Mouse (Mus musculus) adrenal gland, postnatal 36 days (tissue): ENCODE data around the gene Mta1. TPM values are rescaled to one million over a fixed set of nuclear protein-coding genes. Genes with fewer than 3 reads are reported as not detected.

ENCODE experiments used
- DNase-seq, 2 experiments: peaks; one replicate each; pipeline ENCODE4 v3.0.0; 2021; ENCODE audit warnings: mixed read lengths in 1 of 2
- total RNA-seq, 2 experiments: library from RNA; stranded (reverse); gene quantifications; 2 replicates each; pipeline ENCODE4 v1.2.3; 2021

Gene Mta1
- total RNA-seq, 2 experiments from 2014 or later: 76.8 to 99.8 TPM

DNA sequence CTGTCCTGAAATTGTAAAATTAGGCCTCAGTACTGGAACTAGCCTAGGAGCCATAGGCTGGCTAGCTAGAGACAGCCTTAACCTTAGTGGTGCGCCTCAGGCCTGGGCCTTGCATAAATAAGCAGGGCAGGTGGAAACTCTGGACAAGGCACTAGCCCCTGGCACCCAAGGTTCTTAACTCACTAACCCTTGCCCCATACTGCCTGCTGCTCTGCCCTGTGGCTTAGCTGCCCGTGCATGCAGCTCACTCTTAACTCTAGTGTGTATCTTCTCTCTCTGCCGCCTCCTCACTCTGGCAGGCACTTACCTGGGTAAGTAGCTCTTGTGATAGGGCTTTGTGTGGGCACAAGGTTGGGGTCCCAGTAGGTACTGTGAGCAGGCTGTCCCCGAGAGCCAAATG, 36.4 kb downstream of the Mta1 start:
- DNase-seq: no peak

DNA sequence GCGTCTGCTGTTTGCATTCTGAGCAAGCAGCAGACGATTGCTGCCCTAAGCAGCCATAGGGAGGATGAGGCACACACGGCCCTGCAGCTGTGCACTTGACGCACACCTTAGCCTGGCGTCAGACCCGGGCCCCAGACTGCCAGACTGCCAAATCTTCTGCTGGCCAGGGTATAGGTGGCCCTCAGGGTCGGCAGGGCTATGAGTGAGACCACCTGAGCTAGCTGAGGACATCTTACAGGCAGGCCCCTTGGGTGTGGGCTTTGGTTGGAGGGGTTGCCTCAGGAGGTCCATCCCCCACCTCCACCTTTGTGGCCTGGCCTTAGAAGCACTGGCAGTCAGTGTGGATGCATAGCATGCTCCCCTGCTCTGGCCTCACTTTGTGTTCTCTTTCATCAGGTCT, 37.3 kb downstream of the Mta1 start:
- DNase-seq: no peak

DNA sequence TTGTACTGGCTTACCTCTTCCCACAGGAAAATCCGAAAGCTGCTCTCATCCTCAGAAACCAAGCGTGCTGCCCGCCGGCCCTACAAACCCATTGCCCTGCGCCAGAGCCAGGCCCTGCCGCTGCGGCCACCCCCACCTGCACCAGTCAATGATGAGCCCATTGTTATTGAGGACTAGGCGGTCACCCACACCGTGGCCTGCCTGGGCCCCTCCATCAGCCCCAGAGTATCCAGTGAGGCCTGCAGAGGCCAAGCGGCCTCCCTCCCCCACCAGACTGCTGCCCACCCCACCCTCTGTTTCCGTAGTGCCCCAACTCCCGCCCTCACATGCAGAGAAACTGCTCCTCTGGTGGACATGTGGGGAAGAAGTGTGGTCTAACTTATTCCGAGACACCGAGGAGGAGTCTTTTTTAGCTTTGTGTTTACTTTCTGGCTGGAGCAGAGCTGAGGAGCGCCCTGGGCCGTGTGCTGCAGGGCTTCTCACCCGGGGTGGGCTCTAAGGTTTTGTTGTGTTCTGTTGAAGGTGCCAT, 38.5 kb downstream of the Mta1 start:
- DNase-seq: no peak

DNA sequence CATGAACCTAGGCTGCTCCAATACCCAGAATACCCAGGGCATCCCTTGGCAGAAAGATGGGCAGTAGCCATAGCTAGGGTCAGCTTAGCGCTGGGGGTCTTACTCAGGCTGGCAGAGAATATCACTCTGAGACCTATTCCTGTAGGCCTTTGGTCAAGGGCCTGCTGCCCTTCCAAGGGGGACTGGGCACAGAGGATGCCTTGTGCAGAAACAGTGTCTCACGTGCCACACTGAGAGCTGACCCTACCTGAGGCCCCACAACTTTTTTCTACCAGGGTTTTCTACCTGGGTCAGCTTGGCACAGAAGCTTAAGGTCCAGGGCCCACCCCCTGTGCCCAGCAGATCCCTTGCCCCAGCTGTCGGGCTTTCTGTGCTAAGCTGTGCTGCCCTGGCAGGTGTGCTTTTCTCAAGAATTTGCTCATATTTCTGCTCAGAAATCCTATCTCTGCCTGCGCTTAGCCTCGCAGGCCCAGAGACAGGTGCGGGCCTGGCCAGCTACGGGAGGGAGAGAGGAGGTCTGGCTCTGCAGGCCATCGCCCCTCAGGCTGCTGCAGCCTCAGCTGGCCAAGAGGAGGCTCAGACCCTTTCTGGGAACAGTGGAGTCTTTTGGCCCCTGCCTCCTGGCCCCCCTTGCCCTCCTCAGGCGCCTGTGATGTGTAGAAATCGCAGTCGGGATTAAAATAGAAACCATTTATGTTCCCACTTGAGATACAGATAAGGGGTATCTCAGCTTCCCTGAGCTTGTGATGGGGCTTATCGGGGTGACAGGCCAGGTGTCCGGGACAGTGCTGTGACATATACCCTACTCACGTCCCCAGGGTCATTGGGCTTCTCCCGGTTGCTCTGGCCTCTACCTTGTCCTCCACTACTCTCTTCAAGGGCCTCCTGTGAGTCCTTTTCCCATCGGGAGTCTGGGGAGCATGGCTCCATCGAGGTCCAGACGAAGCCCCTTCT, 39.5 kb downstream of the Mta1 start:
- DNase-seq: no peak

DNA sequence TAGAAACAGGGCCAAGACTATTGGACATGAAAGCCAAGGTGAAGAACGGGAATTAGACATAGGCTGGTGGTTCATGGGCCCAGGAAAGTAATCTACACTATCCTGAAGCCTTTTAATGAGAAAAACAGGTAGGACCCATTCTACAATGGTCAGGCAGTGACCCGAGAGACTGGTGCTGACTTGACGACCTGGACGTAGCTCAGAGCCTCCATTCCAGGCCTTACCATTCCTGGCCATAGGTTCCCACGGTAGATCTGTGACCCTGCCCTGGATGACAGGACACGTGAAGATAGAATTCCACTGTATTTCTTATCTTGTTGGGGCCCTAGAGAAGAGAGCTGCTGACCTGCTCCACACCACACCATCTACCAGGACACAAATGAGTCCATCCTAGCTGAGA, 40.2 kb downstream of the Mta1 start:
- no peak for DNase-seq

DNA sequence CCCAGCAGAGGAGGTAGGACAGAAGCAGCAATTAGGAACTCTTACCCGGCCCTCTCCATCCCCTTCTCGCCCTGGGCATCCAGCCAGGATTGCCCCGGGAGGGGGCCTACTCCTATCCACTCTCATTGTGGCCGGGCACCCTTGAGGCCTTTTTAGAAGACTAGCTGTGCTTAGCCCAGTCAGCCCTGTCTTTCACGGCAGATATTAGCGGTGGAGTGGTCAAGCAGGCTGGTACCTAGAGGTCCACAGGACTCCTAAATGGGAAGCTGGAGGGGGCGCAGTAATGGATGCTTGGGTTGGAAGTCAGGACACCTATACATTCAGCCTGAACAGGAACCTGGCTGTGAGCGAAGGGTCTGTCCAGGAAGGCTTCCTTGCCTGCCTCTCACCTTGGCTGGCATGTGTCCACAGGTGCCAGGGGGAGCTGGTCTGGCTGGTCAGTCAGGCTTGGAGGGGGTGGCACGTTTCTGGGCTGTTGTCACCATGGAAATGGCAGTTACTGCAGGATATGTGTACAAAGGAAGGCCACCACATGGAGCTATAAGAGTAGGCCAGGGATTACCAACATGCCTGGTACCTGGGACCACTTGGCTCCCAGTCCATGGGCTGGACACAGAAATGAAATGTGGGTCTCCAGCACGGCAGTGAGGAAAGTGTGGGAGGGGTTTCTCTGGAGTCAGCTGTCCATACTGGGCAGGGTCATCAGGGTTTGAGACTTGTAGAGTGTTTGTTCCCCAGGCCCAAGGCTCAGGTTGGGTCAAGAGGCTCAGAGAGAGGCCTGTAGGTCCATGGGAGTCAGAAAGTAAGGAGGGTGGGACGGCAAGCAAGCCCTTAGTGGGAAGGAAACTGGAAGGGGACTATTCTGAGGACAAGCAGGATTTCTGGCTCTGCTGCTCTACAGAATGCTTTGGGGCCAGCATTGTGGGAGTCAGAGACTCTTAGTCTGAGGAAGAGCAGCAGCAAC, 41.1 kb downstream of the Mta1 start:
- no peak for DNase-seq

DNA sequence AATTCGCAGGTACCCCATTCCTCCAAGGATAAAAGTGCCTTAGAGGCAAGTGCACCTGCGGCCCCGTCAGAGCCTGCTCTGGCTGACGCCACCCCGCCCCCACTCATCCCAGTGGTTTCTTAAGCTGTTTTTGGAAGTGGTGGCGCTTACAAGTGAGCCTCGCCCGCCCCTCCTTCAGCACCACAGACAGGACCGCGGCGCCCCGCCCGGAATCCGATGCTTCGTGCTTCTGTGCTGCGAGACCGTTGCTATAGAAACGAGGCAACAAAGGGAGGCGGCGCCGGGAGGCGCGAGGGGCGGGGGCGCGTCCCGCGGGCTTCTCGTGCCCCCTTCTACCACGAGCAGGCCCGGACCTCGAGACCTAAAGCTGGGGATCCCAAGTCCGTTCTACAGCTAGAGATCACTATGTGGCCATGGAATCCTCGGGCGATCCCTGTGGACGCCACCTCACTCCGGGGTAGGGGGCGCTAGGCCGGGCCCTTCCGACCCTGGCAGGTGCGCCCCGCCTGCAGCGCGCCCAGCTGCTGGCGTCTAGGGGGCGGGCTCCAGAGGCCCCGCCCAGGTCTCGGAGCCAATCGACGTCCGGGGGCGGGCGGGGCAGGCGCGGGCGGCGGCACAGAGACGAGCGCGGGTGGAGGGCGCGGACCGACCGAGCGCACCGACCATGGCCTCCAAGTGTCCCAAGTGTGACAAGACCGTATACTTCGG, 42.0 kb downstream of the Mta1 start, which contains the start of gene Crip2:
TSS of gene Crip2 (plus strand) at position 329 of the 708 bp plus-strand sequence.
- DNase-seq: peak; percentile 88 to 93

DNA sequence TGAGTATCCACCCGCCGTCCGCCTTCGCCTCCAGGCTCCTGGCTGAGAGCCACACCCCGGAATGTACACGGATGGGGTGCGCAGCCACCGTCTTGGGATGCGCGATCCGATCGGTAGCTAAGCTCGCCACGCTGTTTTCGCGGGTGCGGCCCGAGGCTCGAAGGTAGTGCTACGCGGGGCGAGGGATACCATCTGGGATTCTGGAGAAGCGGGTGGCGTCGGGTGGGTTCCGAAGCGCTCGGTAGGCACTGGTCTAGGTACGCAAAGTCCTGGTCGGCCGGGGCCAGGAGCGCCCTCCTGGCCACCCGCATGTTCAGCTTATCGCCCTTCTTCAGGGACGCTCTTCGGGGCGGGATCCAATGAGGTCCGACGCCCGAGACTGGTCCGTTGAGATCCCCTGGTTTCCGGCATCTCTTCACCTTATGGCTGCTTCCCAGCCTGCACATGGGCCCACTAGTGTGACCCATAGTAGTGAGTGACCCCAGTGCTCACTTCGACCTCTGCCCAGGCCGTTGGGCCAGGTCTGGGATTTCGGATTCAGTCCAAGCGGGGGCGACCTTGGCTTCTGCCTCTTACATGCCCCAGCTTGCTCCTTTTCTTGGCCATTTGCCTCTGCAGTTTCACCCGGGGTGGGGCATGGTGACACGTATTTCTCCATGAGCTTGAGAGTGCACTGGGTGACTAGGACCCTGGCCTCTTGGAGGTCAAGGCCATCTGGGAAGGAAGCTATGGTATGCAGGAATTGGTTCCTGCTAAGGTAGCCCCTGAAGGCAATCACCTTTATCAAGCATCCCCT, 42.7 kb downstream of the Mta1 start:
- peak; percentile 59 to 60 for DNase-seq

DNA sequence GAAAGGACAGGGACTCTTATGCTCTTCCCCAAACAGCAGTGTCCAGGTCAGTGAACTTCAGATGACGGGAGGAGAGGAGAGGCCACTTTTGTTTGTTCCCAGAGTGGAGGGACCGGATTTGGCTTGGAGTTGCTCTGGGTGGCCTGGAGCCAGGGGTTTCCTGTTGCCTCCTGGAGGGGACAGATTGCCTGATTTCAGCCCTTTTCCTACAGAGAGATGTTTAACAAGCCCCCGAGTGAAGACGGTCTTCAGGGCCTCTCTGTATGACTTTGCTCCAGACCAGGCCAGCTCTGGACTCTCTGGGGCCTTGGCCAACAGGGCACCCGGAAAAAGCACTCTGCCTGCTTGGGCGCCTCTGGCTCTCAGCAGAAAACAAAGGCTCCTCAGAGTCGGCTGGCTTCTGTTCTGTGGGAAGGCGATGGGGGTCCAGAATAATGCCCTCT, 43.5 kb downstream of the Mta1 start:
- peak; percentile 50 to 72 for DNase-seq

DNA sequence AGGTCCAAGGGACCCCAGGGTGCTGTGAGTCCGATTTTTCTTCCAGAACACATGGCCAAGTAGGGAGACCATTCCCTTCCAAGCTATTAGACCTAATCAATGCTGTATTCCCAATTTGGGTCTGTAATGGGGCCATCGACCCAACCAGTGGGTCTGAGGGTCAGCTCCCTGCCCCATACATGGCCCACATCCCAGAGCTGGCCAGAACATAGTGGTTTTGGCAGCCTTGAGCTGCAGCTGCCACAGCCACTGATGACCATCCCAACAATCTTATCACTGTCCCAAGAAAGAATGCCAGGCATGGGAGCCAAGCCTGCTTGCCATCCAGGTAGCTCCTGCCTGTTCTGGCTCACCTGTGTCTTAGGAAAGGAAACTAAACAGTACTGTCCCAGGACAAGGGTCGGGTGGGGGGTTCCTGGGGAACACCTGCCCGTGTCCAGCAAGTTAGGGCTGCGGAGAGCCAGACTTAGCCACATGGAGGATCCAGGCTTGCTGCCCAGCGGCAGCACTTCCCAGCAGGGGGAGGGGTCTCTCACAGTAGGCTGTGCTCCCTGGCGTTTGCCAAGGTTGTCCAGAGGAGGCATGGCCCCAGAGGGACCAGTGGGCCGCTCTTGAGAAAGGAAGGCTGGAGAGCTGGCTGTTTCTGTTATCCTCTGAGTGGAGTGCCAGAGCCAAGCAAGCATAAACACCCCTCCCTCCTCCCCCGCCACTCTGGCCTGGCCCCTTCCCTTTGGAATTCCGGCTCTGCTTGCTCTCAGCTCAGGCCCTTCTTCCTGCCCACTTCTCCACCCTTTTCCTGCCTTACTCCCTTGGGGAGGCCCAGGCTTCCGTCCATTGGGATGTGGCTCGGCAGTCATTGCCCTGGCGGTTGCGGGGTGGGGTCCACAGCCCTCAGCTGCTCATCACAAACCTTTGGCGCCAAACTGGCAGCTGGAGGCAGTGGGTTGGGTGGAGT, 44.2 kb downstream of the Mta1 start:
- DNase-seq: peak; percentile 66 to 78

DNA sequence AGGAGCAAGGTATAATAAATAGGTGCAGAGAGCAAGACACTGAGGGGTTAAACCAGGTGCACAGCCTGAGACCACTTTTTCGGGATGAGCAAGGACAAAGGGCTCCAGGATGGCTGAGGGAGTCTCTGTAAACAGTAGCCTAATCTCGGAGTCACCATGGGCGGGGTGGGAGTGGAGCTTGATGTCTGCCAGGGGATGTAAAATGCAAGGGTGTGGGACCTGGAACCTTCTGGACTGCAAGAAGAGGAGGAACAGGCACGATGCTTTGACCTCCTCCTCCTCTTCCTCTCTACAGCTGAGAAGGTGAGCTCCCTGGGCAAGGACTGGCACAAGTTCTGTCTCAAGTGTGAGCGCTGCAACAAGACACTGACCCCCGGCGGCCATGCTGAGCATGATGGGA, 45.1 kb downstream of the Mta1 start:
- DNase-seq: no peak

DNA sequence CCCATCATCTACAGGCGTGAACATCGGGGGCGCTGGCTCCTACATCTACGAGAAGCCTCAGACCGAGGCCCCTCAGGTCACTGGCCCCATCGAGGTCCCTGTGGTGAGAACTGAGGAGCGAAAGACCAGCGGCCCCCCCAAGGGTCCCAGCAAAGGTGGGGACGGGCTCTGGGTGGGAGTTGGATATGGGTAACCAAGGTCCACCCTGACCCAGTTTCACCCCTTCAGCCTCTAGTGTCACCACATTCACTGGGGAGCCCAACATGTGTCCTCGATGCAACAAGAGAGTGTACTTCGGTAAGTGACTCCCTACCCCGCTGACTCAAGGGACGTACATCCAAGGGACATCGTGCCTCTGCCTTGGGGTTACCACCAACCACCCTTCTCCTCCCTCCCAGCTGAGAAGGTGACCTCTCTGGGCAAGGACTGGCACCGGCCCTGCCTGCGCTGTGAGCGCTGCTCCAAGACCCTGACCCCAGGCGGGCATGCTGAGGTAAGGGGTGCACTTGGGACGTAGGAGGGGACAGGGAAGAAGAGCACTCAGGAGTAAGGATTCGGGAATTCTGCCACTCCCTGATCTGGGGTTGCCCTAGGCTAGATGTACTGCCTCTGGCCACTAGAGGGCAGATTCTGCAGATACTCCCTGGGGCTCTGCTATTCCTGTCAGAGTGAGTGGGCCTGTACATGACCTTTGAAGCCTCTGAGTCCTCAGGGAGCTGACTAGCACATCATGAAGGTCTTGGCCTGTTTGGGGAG, 46.1 kb downstream of the Mta1 start:
- peak; percentile 55 to 70 for DNase-seq

DNA sequence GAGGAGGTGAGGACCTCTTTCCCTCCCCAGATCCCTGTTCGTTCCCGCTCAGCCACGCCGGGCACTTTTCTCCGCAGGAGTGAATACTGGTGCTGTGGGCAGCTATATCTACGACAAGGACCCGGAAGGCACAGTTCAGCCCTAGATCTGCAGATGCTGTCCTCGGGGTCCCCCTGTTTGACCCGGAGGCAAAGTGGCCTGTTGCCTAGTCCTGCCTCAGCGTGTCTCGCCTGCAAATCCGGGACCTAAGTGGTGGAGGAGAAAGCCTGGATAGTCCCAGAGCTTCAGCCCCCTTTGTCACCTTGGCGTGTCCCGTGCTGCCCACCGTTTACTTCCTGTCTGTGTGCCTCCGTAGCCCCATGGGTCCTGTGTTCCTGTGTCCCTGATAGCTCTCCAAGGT, 46.8 kb downstream of the Mta1 start:
- DNase-seq: no peak

DNA sequence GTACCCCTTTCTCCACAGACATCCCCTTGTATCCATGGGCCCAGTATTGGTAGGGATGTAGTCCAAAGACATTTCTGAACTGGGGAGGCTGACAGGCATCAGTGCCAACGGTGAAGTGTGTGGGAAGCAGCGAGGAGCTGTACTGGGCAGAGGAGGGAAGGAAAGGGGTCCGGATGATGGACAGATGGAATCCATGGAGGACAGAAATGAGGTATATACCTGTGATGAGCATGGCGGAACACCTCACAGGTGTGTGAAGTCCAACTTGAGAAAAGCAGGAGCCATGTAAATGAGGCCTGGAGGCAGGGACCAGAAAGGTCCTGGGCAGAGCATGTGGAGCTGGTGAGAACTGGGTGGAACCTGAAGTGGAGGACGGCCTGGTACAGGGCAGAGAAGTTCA, 47.5 kb downstream of the Mta1 start:
- DNase-seq: no peak

DNA sequence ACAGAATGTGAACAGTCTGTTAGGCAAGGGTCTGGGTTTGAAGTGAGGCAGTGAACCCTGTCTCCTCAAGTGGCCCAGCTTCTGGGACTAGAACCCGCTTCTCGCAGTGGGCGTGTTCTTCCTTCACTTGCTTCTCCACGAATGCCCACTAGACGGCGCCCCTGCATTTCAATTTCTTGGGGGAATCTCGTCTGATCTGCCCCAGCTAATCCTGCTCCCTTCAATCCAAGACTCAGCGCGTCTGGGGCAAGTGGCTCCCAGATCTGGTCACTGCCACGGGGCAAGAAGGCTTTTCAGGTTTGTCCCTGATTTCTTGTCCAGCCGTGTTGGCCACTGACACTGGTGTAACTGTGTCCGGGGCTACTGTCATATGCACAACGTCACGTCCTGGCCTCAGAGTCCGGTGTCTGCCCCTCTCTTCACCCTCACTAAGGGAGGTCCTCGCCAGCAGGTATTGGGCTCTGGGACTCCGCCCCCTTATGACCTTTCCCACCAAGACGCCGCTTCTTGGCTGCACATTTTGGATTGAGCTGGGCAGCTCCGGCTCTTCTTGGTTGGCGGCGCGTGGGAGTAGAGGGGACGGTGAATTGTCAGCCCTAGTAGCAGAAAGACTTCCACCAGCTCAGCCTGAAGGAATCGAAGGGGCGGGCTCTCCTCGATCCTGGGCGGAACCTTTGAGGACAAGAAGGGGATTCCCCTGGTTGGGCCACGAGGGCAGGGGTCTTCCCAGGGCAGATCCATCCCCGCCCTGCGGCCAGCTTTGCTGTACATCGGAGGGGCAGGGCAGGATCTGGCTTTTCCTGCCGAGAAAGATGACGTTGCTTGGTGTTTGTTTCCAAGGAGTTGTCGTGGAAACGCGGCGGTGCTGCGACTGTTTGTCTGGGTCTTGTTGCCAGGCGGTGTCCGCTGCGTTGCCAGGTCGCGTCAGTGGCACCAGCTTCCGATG, 48.3 kb downstream of the Mta1 start, which contains the start of gene Crip1:
TSS of gene Crip1 (plus strand) at position 205 of the 946 bp plus-strand sequence.
- peak; percentile 86 to 90 for DNase-seq

DNA sequence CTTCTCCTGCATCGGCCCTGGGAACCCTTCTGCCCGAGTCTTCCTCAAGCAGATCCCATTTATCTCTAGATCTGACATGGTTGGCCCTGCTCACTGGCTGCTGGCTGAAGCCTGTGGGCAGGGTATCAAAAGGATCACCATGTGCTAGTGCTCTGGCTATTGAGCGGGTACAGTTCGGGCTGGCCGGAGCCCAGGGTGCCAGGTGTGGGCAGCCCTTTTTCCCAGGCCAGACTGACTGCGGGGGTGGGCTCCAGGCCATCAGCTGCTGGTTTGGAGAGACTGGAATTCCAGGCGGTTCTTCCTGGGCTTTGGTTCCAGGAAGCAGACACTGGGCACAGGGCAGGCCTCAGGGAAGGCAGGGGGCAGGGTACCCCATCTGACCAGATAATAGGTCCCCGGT, 49.4 kb downstream of the Mta1 start:
- no peak for DNase-seq

DNA sequence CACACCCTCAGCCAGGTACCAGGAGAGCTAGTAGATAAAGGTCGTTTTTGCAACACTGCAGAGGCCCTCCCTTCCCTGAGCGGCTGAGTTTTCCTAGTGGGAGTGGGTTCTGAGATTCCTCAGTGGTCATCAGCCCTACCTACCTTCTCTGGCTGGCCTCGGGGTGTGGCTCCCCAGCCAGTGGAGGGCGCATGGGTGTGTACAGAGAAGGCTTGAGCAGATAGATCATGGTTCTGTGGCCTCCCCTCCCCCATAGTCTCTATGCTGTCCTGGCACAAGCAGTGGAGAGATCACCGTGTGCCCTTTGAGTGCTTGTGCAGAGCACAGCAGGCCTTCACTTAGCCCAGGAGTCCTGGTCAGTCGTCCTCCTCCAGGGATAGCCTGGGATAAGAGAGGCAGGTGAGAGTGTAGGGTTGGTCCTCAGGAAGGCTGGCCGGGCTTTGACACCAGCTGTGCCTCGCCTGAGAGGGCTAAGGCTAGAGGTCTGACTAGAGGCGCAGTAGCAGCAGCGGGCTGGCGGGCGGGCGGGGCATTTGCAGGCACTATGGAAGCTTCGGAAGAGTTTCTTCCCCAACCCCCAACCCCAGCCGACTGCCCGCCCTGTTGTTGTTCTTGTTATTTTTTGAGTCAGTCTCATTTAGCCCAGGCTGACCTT, 50.4 kb downstream of the Mta1 start:
- DNase-seq: peak in 1 of 2 experiments; percentile 55
